Mouse (Mus musculus) right cerebral cortex, postnatal 10 days (tissue): ENCODE data around the gene Ank2.
"Not testable (repeated sequence)": the region's sequence is repeated elsewhere in the genome, so short reads cannot be mapped to it uniquely, and the experiment has no call there.

Experiments used
- DNase-seq, 2 experiments: peaks; one replicate each; pipeline ENCODE4 v3.0.0; 2021; ENCODE audit warnings: low spot score in 2 of 2

Gene Ank2

DNA sequence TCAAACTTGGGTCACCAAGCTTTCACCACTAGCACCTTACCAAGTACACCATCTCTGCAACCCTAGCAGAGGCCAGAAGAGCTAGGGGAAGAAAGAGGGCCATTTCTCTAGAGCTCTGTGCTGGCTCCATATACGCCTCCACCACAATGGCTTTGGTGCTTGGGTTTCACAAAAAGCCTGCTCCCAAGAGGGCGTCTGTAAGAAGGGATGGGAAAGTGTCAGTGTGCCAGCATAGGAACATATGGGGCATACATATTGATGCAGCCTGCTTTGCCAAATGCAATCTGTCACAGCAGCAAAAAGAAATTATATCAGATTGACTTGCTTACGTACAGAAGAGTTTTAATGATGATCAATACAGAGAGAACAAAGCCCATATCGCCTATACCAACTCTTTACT is 82.2 kb downstream of the Ank2 start:
- peak in 1 of 2 experiments; percentile 23 for DNase-seq

GRCm38 (mm10) chr3:127414438-127414837 is 84.7 kb downstream of the Ank2 start:
- DNase-seq, result no peak

- DNase-seq, result peak; percentile 93 to 96
Observed at GRCm38 (mm10) chr3:127408684-127409550, 90.2 kb downstream of the Ank2 start.

DNA sequence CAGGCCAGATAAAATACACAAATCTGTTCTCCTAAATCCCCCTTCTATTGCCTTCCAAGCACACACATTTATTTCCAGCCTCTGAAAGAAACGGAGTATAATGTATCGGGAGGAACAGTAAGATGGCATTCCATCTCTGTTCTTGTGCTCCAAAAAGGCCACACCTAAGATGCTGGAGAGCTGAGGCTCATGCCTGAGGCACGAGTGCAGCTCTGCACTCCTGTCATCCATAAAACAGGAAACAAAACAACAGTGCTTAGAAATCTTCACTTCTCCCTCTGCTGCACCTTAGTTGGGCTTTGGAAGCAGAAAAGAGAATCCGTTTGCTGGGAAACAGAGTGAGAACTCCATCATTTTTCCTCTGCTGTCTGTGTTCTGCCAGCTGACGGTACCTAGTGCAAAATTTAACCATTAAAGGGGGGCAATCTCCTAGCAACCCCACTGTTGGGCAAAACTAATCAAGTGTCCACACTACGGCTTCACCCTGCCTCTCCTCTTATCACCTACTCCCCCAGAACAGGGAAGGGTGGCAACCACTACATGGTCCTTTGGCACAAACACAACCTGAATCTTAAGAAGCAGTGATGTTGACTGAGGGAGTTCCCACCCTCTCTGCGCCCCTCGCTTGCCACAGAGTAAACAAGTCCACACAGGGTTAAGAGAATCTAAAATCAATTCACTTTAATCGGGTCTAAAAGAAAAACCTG is 91.1 kb downstream of the Ank2 start:
- no peak for DNase-seq

DNA sequence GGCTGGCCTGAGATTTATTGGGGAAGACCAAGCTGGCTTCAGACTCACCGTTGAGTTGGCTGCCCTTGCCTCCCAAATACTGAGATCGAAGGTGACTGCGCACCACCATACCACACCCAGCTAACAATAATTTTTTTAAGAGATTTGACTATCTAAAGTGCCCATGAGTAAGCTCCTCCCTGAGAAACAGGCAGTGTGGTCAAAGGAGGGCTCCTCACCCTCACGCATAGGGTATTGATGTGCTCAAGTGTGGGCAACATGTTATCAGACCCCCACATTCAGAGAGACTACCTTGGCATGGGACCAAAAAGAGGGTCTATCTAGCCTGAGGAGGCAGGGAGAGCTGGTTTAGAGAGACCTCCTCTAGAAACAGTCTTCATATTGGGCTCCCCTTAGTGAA is 92.3 kb downstream of the Ank2 start:
- no peak for DNase-seq

GRCm38 (mm10) chr3:127404371-127404770 is 94.8 kb downstream of the Ank2 start:
- DNase-seq, result peak in 1 of 2 experiments; percentile 15

- no peak for DNase-seq
Observed at GRCm38 (mm10) chr3:127400976-127401375, 98.2 kb downstream of the Ank2 start.

DNA sequence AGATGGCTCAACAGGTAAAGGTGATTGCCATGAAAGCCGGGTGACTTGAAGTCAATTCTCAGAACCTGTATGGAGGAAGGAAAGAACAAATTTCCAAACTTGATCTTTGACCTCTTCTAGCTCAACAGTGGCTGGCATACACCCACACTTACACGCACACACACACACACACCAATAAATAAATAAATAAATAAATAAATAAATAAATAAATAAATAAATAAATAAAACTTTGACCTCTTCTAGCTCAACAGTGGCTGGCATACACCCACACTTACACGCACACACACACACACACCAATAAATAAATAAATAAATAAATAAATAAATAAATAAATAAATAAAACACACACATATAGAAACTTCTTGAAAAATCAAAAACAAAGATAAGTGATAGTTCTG is 98.7 kb downstream of the Ank2 start:
- DNase-seq, result not testable (repeated sequence)

DNA sequence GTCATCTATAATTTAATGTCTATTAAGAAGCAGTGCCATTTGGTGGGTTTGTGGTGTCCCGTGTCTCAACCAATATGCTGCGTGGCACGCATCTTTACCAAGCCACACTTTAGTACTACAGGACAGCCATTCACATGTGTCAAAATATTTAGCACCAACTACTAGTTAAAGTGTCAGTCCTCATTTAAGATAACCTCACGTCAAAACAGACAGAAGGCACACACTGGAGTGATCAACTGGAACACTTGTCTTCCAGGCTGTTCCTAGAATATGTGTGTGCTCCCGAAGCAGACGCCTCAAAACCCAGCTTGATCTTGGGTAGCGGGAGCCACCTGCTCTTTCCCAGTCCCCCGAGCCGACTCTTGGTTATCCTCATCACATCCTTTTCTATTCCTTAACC is 101.4 kb downstream of the Ank2 start:
- DNase-seq, result no peak

- no peak for DNase-seq
Observed at GRCm38 (mm10) chr3:127395202-127395601, 103.9 kb downstream of the Ank2 start.

DNA sequence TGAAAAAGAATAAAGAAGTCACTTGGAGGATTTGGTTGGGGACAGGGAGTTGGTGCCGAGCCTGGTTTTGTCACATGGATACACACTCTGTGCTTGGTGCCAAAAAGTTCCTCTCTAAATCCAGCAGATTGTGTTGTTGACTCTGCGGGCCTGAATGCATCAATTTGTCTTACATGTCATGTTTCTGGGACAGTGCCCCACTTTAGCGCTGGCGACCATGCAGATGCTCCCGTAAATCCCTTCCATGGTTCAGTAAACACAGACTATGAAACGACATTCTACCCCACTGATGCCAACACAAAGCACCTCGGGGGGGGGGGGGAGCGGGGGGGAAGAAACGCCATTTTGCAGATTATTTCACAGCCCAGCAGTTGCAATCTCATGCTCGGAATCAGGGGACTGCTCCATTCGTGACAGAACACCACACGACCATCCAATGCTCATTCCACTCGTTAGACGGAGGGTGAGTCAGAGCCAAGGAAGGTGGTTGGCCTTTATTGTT is 112.1 kb downstream of the Ank2 start:
- DNase-seq, result peak in 1 of 2 experiments; percentile 48

GRCm38 (mm10) chr3:127383231-127383630 is 115.9 kb downstream of the Ank2 start:
- no peak for DNase-seq

- no peak for DNase-seq
Observed at GRCm38 (mm10) chr3:127376901-127377460, 122.2 kb downstream of the Ank2 start.

DNA sequence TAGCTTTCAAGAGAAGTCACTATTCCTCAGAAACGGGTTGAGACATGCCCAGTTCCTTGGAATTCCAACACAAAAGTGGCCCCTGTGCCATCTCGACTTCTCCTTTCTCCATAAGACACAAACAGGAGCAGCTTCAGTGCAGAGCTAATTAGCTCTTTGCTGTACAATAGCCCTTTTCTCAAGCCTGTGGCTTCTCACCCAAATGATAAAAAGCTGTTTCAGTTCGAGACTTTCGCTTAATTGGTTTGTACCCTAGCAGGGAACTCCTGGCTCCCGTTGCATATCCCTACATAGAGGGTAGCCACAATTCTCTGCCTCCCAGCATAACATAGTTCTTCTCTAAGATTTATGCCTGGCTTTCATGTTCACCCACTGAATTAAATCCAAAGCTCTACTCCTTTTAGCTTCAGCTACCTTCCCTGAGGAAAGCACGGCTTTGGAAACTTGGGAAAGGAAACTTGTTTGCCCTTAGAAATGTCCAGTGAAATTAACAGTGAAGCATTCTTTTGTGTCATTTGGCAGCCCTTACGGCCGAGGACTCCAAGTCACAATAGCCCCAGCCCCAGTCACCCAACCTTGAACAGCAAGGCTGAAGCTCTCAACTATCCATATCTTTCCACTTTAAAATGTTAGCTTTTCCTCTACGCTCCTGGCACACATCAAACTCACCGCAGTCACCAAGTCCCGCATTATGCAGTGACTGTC is 123.0 kb downstream of the Ank2 start:
- DNase-seq, result no peak

DNA sequence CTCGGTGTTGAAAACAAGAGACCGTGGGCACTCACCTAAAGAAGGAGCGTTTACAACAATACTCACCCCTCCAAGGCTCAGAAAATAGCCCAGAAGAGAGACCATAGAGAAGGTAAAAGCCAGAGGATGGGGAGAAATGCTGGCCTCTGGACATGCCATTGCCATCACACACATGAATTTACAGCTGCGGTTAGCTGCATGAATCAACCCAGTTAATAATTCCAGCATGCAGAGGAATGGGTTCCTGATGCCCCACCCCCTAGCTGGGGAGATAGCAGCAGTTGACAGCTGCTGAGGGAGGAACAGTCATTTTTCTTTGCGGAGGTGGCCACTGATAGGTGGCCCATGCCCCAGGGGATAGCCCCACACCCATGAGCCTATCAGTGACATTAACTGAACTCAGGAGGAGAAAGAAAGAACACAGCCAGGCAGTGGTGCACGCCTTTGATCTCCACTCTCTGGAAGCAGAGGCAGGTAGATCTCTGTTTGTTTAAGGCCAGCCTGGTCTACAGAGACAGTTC is 124.9 kb downstream of the Ank2 start:
- no peak for DNase-seq

DNA sequence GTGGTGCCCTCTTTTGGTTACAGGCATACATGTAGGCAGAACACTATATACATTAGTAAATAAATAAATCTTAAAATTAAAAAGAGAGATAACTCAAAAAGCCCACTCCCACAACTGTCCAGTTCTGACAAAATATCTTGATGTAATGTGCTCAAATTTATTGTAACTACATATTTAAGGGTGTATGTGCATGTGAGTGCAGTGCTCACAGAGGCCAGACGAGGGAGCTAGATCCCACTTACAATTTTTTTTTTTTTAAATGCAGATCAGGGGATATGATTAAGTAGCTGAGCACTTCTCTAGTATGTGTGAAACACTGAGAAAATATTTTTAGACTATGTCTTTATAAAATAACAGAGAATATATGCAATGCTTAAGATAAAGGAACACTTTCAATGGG is 127.4 kb downstream of the Ank2 start:
- DNase-seq, result no peak

DNA sequence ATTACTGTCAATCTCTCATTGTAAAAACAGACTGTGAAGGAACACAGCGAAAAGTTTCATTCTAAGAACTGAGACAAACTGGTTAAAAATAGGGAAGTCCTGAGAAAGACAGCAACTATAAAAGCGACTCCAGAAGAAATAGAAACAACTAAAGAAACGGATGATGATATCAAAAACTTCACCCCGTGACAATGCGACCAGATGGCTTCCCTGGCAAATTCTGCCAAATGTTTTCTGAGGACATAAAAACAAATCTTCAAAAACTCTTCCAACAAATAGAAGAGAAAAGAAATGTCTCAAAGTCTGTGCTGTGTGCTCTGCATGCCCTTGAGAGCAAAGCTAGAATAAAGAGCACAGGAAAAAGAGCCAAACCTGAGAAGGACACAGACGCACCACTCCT is 129.6 kb downstream of the Ank2 start:
- DNase-seq, result no peak

DNA sequence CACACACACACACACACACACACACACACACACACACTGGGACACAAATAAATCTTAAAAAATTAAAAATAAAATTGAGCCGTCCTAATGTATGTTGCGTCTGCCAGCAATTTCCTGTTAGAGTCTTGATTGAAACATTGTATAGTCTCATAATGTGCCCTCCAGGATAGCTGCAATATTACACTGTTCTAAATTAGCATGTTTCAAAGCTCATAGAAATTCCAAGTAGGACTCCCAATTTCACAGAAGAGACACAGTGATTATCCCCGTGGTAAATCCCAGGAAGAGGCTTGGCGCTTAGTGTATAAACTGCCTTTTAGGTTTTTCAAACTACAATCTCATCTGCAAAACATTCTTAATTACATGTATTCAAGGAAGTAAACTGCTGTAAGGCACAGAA is 131.7 kb downstream of the Ank2 start:
- DNase-seq, result no peak

GRCm38 (mm10) chr3:127363512-127363911 is 135.6 kb downstream of the Ank2 start:
- peak; percentile 69 to 70 for DNase-seq

DNA sequence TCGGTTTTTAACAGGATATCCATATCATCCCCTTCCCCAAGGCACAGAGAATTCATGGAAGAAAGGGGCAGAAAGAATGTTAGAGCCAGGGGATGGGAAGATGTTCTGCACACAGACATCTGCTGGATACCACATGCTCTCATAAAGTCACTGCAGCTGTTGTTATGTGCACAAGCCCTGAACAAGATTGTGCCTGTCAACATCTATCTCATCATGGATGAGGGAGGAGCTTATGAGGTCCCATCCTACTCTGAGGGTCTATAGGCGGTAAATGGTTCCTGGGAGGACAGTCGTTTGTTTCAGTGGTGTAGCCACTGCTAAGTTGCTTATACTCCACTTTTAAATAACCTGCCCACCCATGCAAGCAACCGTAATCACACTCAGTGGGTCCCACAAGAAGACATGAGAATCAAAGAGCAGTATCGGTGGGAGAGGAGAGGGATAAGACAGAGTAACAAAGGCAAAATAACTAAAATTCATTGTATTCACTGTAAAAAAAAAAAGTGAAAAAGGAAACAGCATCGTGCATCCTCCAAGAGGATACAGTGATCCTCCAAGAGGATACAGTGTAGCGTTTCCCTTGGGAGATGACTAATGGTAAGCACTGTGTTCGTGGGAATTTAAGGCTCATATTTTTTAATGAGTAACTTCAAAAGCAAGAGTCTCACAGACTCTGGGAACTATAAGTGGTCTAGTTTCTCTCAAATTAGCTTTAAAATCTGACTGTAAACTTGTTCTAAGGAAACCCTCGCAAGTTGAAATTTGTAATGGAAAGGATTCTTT is 136.3 kb downstream of the Ank2 start:
- no peak for DNase-seq

DNA sequence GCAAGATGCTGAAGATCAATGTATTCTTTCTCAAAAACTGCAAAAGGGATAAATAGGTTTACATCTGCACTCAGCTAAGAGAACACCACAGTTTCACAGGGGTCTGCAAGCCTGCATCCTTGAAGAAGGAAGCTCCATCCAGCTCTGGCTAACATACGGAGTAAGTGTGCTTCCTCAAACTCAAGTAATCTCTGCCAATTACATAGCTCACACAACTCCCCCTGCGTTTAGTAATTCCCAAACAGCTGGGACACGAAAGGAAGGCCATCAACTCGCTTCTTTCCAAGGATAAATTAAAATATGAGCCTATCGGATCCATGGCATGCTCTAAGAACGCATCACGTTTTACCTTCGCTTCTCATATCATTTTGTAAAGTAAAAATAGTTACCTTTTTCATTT is 137.3 kb downstream of the Ank2 start:
- DNase-seq, result no peak
